Mouse (Mus musculus) common myeloid progenitor, adult 5-6 weeks (primary cell): ENCODE measurements around the gene 4930447C04Rik. TPM values are rescaled to one million over a fixed set of nuclear protein-coding genes. Genes with fewer than 3 reads are reported as not detected.

ENCODE experiments used
- ATAC-seq: replicated peaks from 2 replicates; pipeline ENCODE4 v1.8.0; 2016; ENCODE audit warnings: low read depth, mild to moderate bottlenecking, moderate TSS enrichment, inconsistent platforms; ENCODE audit not compliant: poor library complexity, severe bottlenecking
- total RNA-seq: library from RNA; stranded (forward); fragments of 200-1000, 187-1606 nt; gene quantifications from 2 replicates; pipeline ENCODE4 v1.2.3, GENCODE M21; 2017

Gene 4930447C04Rik
- total RNA-seq, 1 experiment from 2014 or later = 12.4 TPM

DNA sequence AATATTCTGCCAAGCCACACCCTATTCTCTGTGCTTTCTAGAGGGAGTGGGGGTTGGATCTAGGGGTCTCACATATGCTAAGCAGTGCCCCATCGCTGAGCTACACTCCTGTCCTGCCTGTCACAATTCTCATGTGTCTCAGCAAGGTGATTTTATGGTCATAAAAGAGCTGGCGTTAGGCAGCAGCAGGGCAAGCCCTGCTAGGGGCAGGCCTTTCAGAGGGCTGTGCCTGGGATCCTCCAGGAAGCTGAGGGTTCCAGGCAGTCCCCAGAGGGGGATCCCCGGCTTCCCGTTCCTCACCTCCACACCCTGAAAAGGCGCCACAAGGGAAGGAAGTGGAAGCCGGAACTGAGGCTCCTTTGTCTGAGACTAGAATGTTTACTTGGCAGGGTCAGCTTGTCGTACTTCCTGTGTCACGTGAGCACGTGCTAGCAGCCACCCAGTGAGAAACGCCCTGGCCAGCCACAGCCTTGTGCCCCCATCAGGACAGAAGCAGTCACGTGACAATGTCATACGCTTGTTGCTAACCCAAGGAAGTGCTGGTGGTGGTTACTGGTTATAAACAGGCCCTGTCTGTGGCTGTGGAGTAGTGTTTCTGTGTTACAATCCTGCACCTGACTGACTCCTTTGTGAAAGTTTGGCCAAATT, 96.5 kb downstream of the 4930447C04Rik start:
- ATAC-seq = peak; percentile 93

GRCm38 (mm10) chr12:72843555-72843954, 97.0 kb downstream of the 4930447C04Rik start:
- no peak for ATAC-seq

DNA sequence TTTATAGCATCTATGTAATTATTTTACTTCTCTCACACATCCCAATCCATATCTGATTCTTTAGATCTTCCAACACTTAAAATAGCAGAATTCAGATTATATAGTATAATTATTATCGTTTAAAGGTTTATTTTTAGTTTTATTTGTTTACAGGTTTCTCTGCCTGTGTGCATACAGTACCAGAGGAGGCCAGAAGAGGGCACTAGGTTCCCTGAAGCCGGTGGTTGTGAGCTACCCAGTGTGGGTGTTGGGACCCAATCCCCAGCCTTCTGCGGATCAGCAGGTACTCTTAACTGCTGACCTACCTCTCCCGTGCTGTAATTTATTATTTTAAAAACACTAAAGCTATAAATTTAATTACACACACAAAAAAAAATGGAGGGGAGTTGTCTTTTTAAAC, 97.4 kb downstream of the 4930447C04Rik start:
- no peak for ATAC-seq

GRCm38 (mm10) chr12:72841500-72841899, 99.1 kb downstream of the 4930447C04Rik start:
- ATAC-seq = no peak

DNA sequence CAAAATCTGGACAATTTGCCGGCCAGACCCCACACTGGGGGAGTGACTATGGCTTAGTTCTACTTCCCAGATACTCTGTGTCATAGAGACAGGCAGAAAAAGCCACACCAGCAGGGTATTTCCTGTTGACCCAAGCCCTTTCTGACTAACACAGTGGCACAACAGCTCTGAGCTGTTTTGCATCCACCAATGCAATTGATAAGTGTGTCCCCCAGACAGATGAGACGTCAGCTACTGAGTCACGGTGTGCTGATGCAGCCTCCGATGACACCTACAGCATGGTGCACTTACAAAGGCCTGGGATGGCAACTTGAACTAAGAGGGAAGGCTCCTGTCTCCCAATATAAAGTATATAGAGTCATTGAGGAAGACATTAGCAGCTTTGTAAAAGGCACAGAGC, 103.3 kb downstream of the 4930447C04Rik start:
- no peak for ATAC-seq

- ATAC-seq = no peak
Measured at GRCm38 (mm10) chr12:72835518-72836015, 105.0 kb downstream of the 4930447C04Rik start.

- peak; percentile 60; the same call in 1 of the 2 replicates for ATAC-seq
Measured at GRCm38 (mm10) chr12:72834773-72835517, 105.6 kb downstream of the 4930447C04Rik start.

DNA sequence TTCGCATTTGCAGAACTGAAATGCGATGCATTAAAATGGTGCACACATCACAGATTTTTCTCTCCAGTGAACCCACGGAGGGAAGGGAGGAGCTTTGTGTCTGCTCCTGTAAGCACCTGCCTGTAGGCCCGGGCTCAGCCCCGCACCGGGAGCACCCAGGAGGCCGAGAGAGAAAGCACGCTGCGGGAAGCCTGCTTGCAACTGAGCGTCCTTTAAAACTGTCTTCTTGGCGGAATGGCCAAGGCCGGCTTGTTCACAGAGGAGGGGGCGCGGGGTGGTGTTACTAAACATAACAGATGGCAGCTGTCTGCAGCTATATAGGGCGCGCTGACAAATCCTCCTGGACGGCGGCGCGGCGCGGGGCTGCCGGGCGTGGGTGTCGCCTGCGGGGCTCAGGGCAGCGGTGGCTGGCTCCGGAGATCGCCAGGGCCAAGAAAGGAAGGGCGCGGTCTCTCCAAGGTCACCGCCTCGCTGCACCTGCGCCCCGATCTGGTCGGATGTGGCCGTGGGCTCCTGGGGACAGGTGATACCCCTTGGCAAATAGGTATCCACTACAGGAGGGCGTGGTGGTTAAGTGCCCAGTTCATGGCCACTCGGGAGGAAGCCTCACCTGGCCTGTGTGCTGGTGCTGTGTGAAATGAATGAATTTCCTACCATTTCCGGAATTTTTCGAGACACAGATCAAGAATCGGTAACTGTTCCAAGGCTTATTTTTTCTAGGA, 108.7 kb downstream of the 4930447C04Rik start:
- ATAC-seq = 0 out of 2 replicates have a peak, but pooled peaks have one; percentile 12

Other genes with a start within 250 kb of the 4930447C04Rik start
- gene Ppm1a, start 183.3 kb downstream of the 4930447C04Rik start, total RNA-seq = 99.2 and 105 TPM in 2 replicates
- gene Six6, start 882 bp downstream of the 4930447C04Rik start, total RNA-seq = not detected in 2 replicates
- 0.27 TPM in 1 of 2 replicates, not detected in the other for gene Six1, start 113.1 kb upstream of the 4930447C04Rik start, total RNA-seq
- gene Six4, start 172.7 kb upstream of the 4930447C04Rik start, total RNA-seq = not detected in 2 replicates
- gene Mnat1, start 182.9 kb upstream of the 4930447C04Rik start, total RNA-seq = 42.2 and 45.8 TPM in 2 replicates